Mouse (Mus musculus) yolk sac, embryonic 10.5 days (tissue): ENCODE measurements at regions not wholly inside any gene's neighbourhood (a gene's known extent, or its start where the extent isn't known, plus 50 kb on each side); places are given as distances from the start of the nearest gene placed in this dataset.

Experiments used
- DNase-seq: peaks from one replicate; pipeline ENCODE4 v3.0.0-alpha.2; 2017; ENCODE audit warnings: low spot score

DNA sequence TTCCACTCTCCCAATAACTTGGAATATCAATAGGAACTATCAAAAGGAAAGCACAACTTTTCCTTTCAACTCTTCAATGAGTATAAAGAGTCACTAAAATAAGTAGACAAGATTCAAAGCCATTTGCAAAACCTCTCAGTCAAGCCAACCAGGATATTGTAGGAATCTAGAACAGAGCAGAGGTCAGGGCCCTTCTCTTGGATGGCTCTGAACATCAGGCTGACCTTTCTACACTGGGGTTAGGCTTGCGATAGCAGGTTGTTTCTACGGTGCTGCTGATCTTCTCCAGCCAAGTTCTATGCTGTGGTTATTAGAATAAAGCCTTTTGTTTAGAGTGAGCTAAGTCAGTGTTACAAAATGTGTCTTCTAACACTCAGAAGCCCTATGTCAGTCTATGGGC, 658.6 kb downstream of the Ofcc1 start:
- DNase-seq = no peak

DNA sequence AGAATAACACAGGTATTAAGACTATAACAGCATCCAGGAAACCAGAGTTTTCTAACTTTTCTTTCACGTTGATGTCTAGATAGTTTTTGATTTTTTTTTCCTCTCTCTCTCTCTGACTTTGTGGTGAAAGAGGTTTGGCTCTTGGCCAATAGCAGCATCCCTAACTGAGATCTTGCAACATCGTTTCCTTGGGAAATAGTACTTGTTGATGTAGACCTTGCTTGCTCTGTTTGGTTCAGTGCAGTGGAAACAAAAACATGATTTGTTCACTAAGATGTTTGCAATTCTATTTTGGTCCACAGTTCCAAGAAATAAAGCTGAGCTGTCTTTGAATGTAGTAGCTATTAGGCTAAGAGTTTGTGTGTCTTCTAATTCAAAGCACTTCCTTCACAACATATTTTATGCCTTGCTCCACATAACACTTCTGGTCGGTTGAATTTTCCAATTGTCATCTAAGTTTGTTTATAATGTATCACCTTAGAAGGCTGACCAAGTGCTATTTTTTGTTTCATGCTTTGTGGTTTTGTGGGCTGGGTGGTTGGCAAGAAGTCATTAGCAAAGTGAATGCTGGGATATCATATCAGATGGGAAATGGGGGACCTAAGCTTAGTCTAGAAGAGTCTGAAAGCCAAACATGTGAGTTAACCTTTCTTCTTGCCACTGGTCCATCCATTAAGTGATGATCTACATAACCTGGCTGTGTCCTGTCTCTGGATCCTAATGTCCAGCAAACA, 669.8 kb downstream of the Ofcc1 start:
- DNase-seq = no peak

DNA sequence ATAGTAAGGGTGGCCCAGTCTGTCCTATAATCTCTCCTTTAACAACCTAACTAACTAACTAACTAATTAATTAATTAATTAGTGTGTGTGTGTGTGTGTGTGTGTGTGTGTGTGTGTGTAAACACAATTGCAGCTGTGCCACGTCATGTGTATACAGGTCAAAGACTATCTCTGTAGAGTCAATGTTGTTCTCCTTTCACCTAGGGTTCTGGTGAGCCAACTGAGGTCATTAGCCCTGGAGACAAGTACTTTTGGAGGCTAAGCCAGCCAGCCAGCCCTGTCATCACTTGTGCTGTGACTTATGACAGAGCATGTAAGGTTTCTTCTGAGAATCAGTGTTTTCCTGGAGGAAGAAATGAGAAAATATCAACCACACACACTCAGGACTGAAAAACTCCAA, 696.7 kb downstream of the Ofcc1 start:
- DNase-seq = no peak

DNA sequence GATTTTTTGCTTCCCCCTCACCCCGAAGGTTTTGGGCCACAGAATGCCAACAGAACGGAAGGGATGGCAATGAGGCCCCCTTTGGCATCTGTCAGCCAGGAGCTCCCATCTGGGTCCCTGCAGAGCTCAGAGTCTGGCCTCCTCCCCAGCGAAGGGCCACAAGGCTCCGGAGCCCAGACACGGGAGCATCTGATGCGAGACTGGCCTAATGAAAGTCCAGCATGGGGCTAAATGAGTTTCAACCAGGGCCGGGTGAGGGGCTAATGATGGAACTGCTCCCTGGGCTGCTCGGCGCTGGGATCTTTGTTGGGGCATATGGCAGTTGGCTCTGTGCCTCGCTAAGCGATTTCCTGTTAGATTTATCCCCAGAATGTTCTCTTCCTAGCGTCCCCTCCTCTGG, 688.8 kb upstream of the Slc35b3 start:
- DNase-seq = no peak

DNA sequence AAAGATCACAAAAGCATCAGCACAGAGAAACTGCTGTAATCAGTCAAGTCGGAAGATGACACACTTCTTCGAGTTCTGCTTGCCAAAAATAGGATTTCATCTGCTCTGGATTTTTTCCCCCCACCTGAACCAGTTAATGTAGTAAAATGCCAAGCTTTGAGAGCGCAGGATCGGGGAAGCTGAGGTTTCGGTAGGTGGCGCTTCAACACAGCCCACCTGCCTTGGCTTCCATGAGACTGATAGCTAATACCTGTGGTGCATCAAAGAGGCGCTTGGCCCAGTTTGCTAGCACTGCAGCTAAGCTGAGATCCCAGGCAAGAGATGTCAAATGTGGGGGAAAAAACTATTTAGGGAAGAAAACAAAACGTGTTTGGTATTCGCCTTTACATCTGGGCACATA, 686.7 kb upstream of the Slc35b3 start:
- peak; percentile 9 for DNase-seq

DNA sequence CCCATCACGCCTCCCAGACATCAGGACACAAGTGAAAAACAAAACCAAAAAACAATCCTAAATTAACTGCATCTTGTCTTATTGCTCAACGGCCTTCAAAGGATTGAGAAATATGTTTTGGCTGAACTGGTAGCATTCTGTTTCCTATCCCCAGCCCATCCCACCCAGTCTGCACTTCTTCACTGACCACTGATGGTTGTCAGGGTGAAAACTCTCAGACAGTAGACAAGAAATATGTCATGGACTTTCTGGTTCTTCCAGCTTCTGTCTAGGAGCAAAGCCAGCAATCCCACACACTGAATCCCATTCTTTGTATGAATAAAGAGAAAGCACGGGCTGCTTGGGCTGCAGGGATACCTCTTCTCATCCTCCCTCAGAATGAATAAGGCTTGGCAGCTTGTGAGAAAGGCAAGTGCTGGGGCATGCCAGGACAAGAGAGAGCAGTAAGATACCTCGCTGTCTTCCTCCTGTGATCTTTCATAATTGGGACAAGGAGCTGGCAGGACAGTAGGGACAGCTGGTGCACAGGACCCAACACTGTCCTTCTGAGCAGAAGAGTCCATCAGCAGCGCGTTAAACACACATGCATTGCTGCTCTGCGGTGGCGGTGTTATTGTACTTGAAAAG, 670.9 kb upstream of the Slc35b3 start:
- DNase-seq = no peak
